ENCODE assay signal across 13 mouse cellular contexts in genomic region chr1:156090042-156090441, GRCm38 (mm10). TPM values are rescaled to one million over a fixed set of nuclear protein-coding genes. Genes with fewer than 3 reads are reported as not detected.
A peak's percentile ranks its signal among the peaks of the same experiment; 100 is the strongest.
DNase-seq lines count a peak whose midpoint lies in the region; ATAC-seq and TF ChIP-seq lines count a peak whose summit lies in the region.
"Had no signal": no experiment of that assay in that cellular context is flagged by ENCODE, and none has a peak within 500 bp of the region (broad histone marks: within the 10 kb centered on the region; RNA-seq: fewer than 3 reads in every experiment).

No protein-coding gene starts in this region.

- ATAC-seq in midbrain, embryonic 12.5 days (ENCODE audit: low FRiP score, low read depth): peak; percentile 81
- no peak for ATAC-seq in midbrain, postnatal 0 days (ENCODE audit: low FRiP score)
- peak; percentile 51; the same call in 1 of the 2 replicates for ATAC-seq in midbrain, embryonic 15.5 days (replicated peaks)
- ATAC-seq: liver, postnatal 0 days had no signal

- WGBS in midbrain, embryonic 12.5 days: 53% methylated on average over 4 of the region's 4 CpGs
- 57% methylated on average over 4 of the region's 4 CpGs for WGBS in midbrain, postnatal 0 days
- WGBS in hindbrain, embryonic 10.5 days: 56% methylated on average over 4 of the region's 4 CpGs
- 36% methylated on average over 4 of the region's 4 CpGs for WGBS in midbrain, embryonic 15.5 days

- no peak overlapping the region for H3K9ac ChIP-seq in midbrain, embryonic 12.5 days (replicated peaks)
- H3K9ac ChIP-seq in midbrain, postnatal 0 days (replicated peaks; ENCODE audit: low read length, poor library complexity, severe bottlenecking): no peak overlapping the region
- no peak overlapping the region for H3K9ac ChIP-seq in midbrain, embryonic 15.5 days
- H3K9ac ChIP-seq: limb, embryonic 12.5 days; liver, postnatal 0 days had no signal

- peak; percentile 62 for DNase-seq in embryo, embryonic 10.5 days (ENCODE audit: low spot score)
- no peak for DNase-seq in embryo, embryonic 9.5 days (ENCODE audit: extremely low spot score)
- no peak for DNase-seq in midbrain, postnatal 0 days (ENCODE audit: low spot score)
- DNase-seq in hindbrain, embryonic 10.5 days (ENCODE audit: low spot score): peak; percentile 46
- no peak for DNase-seq in left cerebral cortex, postnatal 25 days (ENCODE audit: low spot score in 2 of 2)
- DNase-seq in lung, postnatal 4 days: no peak
- DNase-seq: cerebellum, adult 9-10 months; heart, postnatal 4 days had no signal

- H3K4me2 ChIP-seq in midbrain, embryonic 12.5 days (replicated peaks): no peak overlapping the region
- H3K4me2 ChIP-seq in midbrain, postnatal 0 days (ENCODE audit: low read depth, low read length, poor library complexity, severe bottlenecking): no peak overlapping the region
- no peak overlapping the region for H3K4me2 ChIP-seq in midbrain, embryonic 15.5 days
- H3K4me2 ChIP-seq: limb, embryonic 12.5 days had no signal

- TF ChIP-seq CTCF in midbrain, postnatal 0 days (IDR thresholded peaks at IDR 0.05): no peak

- H3K9me3 ChIP-seq in midbrain, embryonic 12.5 days: no peaks in the 10 kb centered on the region
- no peaks in the 10 kb centered on the region for H3K9me3 ChIP-seq in midbrain, postnatal 0 days (ENCODE audit: low read length)
- no peaks in the 10 kb centered on the region for H3K9me3 ChIP-seq in hindbrain, embryonic 10.5 days
- H3K9me3 ChIP-seq in midbrain, embryonic 15.5 days: no peaks in the 10 kb centered on the region
- H3K9me3 ChIP-seq: heart, embryonic 10.5 days; limb, embryonic 12.5 days had no signal

- 0 out of 2 replicates have a peak overlapping the region, but pooled peaks have one; percentile 36 for H3K27ac ChIP-seq in midbrain, embryonic 12.5 days (replicated peaks)
- H3K27ac ChIP-seq in midbrain, postnatal 0 days (ENCODE audit: low read depth, low read length): no peak overlapping the region
- H3K27ac ChIP-seq in hindbrain, embryonic 10.5 days: peak overlapping the region; percentile 62; the same call in 1 of the 2 replicates
- H3K27ac ChIP-seq in midbrain, embryonic 15.5 days: no peak overlapping the region
- H3K27ac ChIP-seq: heart, embryonic 10.5 days; limb, embryonic 12.5 days had no signal

- H3K36me3 ChIP-seq in midbrain, embryonic 12.5 days: no peaks in the 10 kb centered on the region
- H3K36me3 ChIP-seq in midbrain, postnatal 0 days (ENCODE audit: insufficient read depth, low read length): no peaks in the 10 kb centered on the region
- H3K36me3 ChIP-seq in hindbrain, embryonic 10.5 days: no peaks in the 10 kb centered on the region
- H3K36me3 ChIP-seq in midbrain, embryonic 15.5 days (replicated peaks): no peaks in the 10 kb centered on the region
- H3K36me3 ChIP-seq: heart, embryonic 10.5 days; limb, embryonic 12.5 days had no signal

- intact Hi-C loops in left cerebral cortex, postnatal 25 days (cut with DNase I): no loop called here

- 0 out of 2 replicates have a peak, but pooled peaks cover 7% of the 10 kb centered on the region for H3K4me1 ChIP-seq in midbrain, embryonic 12.5 days
- H3K4me1 ChIP-seq in midbrain, postnatal 0 days (ENCODE audit: insufficient read depth, low read length): no peaks in the 10 kb centered on the region
- H3K4me1 ChIP-seq in hindbrain, embryonic 10.5 days (replicated peaks): peaks cover 18% of the 10 kb centered on the region
- no peaks in the 10 kb centered on the region for H3K4me1 ChIP-seq in midbrain, embryonic 15.5 days

- H3K4me3 ChIP-seq in midbrain, embryonic 12.5 days: no peak overlapping the region
- H3K4me3 ChIP-seq in midbrain, postnatal 0 days (ENCODE audit: low read depth, low read length): no peak overlapping the region
- H3K4me3 ChIP-seq in hindbrain, embryonic 10.5 days: no peak overlapping the region
- no peak overlapping the region for H3K4me3 ChIP-seq in midbrain, embryonic 15.5 days
- H3K4me3 ChIP-seq: heart, embryonic 10.5 days; limb, embryonic 12.5 days had no signal

- H3K27me3 ChIP-seq in midbrain, embryonic 12.5 days: 0 out of 2 replicates have a peak, but pooled peaks cover 8% of the 10 kb centered on the region
- no peaks in the 10 kb centered on the region for H3K27me3 ChIP-seq in midbrain, postnatal 0 days (ENCODE audit: insufficient read depth, low read length)
- no peaks in the 10 kb centered on the region; the same call in 1 of the 2 replicates for H3K27me3 ChIP-seq in hindbrain, embryonic 10.5 days (ENCODE audit: insufficient read depth, poor library complexity, severe bottlenecking)
- H3K27me3 ChIP-seq in midbrain, embryonic 15.5 days (replicated peaks): no peaks in the 10 kb centered on the region
- H3K27me3 ChIP-seq: limb, embryonic 12.5 days had no signal

RNA-seq across cellular contexts. Expression of gene Tor1aip1, which starts 53.8 kb away (rescaled TPM):
- polyA plus RNA-seq in midbrain, embryonic 12.5 days (2016; fragmentation: Nextera tagmentation; extraction: Ambion mirVana): 37.6 and 41.3 TPM in 2 replicates
- total RNA-seq in midbrain, postnatal 0 days (2014; rRNA removed): 18.2 and 29.5 TPM in 2 replicates
- 21.6 and 21.9 TPM in 2 replicates for polyA plus RNA-seq in midbrain, postnatal 0 days (2015; fragmentation: Nextera tagmentation; extraction: Ambion mirVana)
- polyA plus RNA-seq in hindbrain, embryonic 10.5 days (2016; fragmentation: Nextera tagmentation; extraction: Ambion mirVana): 34.5 and 41.9 TPM in 2 replicates
- polyA plus RNA-seq in midbrain, embryonic 15.5 days (2015; fragmentation: Nextera tagmentation; extraction: Ambion mirVana): 18.8 and 19.9 TPM in 2 replicates
- total RNA-seq in left cerebral cortex, postnatal 25 days (2021): 10 to 100 TPM; 26.6 to 26.8 TPM

RNA-seq across cellular contexts. Expression of gene Tor1aip2, which starts 54.8 kb away (rescaled TPM):
- 95.0 and 95.6 TPM in 2 replicates for polyA plus RNA-seq in midbrain, embryonic 12.5 days (2016; fragmentation: Nextera tagmentation; extraction: Ambion mirVana)
- 64.3 and 67.0 TPM in 2 replicates for total RNA-seq in midbrain, postnatal 0 days (2014; rRNA removed)
- 46.1 and 46.7 TPM in 2 replicates for polyA plus RNA-seq in midbrain, postnatal 0 days (2015; fragmentation: Nextera tagmentation; extraction: Ambion mirVana)
- 94.6 and 104 TPM in 2 replicates for polyA plus RNA-seq in hindbrain, embryonic 10.5 days (2016; fragmentation: Nextera tagmentation; extraction: Ambion mirVana)
- polyA plus RNA-seq in midbrain, embryonic 15.5 days (2015; fragmentation: Nextera tagmentation; extraction: Ambion mirVana): 59.9 and 61.8 TPM in 2 replicates
- total RNA-seq in left cerebral cortex, postnatal 25 days (2021): 10 to 100 TPM; 48.3 to 48.6 TPM

Comparison
In these comparisons a context has a peak if more than half of its experiments do, and no peak if none do; other contexts are left out.
1. DNase-seq: peak in embryo, embryonic 10.5 days (single experiment) and hindbrain, embryonic 10.5 days (single experiment); none in embryo, embryonic 9.5 days (single experiment), midbrain, postnatal 0 days (single experiment), left cerebral cortex, postnatal 25 days (0 of 2) and lung, postnatal 4 days (0 of 2).
2. H3K27ac ChIP-seq: peak in midbrain, embryonic 12.5 days (single experiment) and hindbrain, embryonic 10.5 days (single experiment); none in midbrain, postnatal 0 days (single experiment) and midbrain, embryonic 15.5 days (single experiment).